Mouse (Mus musculus): ENCODE data around the gene Ankrd13c. TPM values are rescaled to one million over a fixed set of nuclear protein-coding genes. Genes with fewer than 3 reads are reported as not detected.
A peak's percentile ranks its signal among the peaks of the same experiment; 100 is the strongest.

The Ankrd13c gene
- polyA plus RNA-seq, 1 experiment from 2014 or later, result 20.3 TPM

GRCm38 (mm10) chr3:157956201-157956600 lies 9.2 kb downstream of the Ankrd13c start:
- H3K4me1 ChIP-seq, result no peaks in the 10 kb centered on the region

GRCm38 (mm10) chr3:157957320-157957719 lies 10.3 kb downstream of the Ankrd13c start:
- H3K27ac ChIP-seq, result no peak overlapping the region
- no peaks in the 10 kb centered on the region for H3K9me3 ChIP-seq
- no peak for ATAC-seq (ENCODE audit: insufficient number of reproducible peaks, insufficient read depth, low FRiP score, low TSS enrichment)
- no peak overlapping the region for H3K4me3 ChIP-seq
- no peak overlapping the region for H3K9ac ChIP-seq
- H3K36me3 ChIP-seq, result 0 out of 2 replicates have a peak, but pooled peaks cover 2% of the 10 kb centered on the region
- H3K4me2 ChIP-seq (replicated peaks), result no peak overlapping the region
- no peaks in the 10 kb centered on the region for H3K27me3 ChIP-seq
- H3K4me1 ChIP-seq, result no peaks in the 10 kb centered on the region

More at GRCm38 (mm10) chr3:157956201-157956600, 9.2 kb downstream of the Ankrd13c start:
- H3K9ac ChIP-seq, result no peak overlapping the region
- no peak overlapping the region for H3K27ac ChIP-seq
- ATAC-seq (ENCODE audit: insufficient number of reproducible peaks, insufficient read depth, low FRiP score, low TSS enrichment), result no peak
- H3K27me3 ChIP-seq, result no peaks in the 10 kb centered on the region
- no peak overlapping the region for H3K4me3 ChIP-seq
- 97% methylated on average over 3 of the region's 3 CpGs for whole genome bisulfite sequencing
- H3K36me3 ChIP-seq, result no peaks in the 10 kb centered on the region
- no peaks in the 10 kb centered on the region for H3K9me3 ChIP-seq
- H3K4me2 ChIP-seq (replicated peaks), result no peak overlapping the region

GRCm38 (mm10) chr3:157971151-157971550 lies 24.1 kb downstream of the Ankrd13c start:
- H3K9me3 ChIP-seq, result no peaks in the 10 kb centered on the region
- 93% methylated on average over 2 of the region's 2 CpGs for WGBS
- no peak overlapping the region for H3K27ac ChIP-seq
- H3K4me3 ChIP-seq, result no peak overlapping the region
- no peaks in the 10 kb centered on the region for H3K4me1 ChIP-seq
- no peaks in the 10 kb centered on the region for H3K27me3 ChIP-seq
- H3K36me3 ChIP-seq, result peaks cover 3% of the 10 kb centered on the region; the same call in 1 of the 2 replicates
- ATAC-seq (ENCODE audit: insufficient number of reproducible peaks, insufficient read depth, low FRiP score, low TSS enrichment), result no peak
- H3K4me2 ChIP-seq (replicated peaks), result no peak overlapping the region
- no peak overlapping the region for H3K9ac ChIP-seq

GRCm38 (mm10) chr3:157973236-157973635 lies 26.2 kb downstream of the Ankrd13c start:
- Histone ChIP-seq H3K27ac (no peak overlapping the region), H3K4me1 (no peaks in the 10 kb centered on the region), H3K4me2 (replicated peaks) (no peak overlapping the region), H3K9ac (no peak overlapping the region), H3K4me3 (no peak overlapping the region), H3K36me3 (peaks cover 3% of the 10 kb centered on the region; the same call in 1 of the 2 replicates), H3K27me3 (no peaks in the 10 kb centered on the region), H3K9me3 (no peaks in the 10 kb centered on the region)
- ATAC-seq (ENCODE audit: insufficient number of reproducible peaks, insufficient read depth, low FRiP score, low TSS enrichment), result no peak
- WGBS, result 99% methylated on average over 2 of the region's 2 CpGs

- no peak overlapping the region for H3K4me3 ChIP-seq
- no peaks in the 10 kb centered on the region for H3K9me3 ChIP-seq
- no peak for ATAC-seq (ENCODE audit: insufficient number of reproducible peaks, insufficient read depth, low FRiP score, low TSS enrichment)
- no peak overlapping the region for H3K27ac ChIP-seq
- no peaks in the 10 kb centered on the region for H3K4me1 ChIP-seq
- H3K9ac ChIP-seq, result no peak overlapping the region
- 0 out of 2 replicates have a peak, but pooled peaks cover 6% of the 10 kb centered on the region for H3K36me3 ChIP-seq
- H3K27me3 ChIP-seq, result no peaks in the 10 kb centered on the region
- no peak overlapping the region for H3K4me2 ChIP-seq (replicated peaks)
Measured at GRCm38 (mm10) chr3:157979619-157980018, 32.6 kb downstream of the Ankrd13c start.

- Histone ChIP-seq H3K4me3 (no peak overlapping the region), H3K4me2 (replicated peaks) (no peak overlapping the region), H3K4me1 (no peaks in the 10 kb centered on the region), H3K9ac (no peak overlapping the region), H3K36me3 (no peaks in the 10 kb centered on the region), H3K27me3 (no peaks in the 10 kb centered on the region), H3K27ac (no peak overlapping the region), H3K9me3 (no peaks in the 10 kb centered on the region)
- no peak for ATAC-seq (ENCODE audit: insufficient number of reproducible peaks, insufficient read depth, low FRiP score, low TSS enrichment)
Measured at GRCm38 (mm10) chr3:157993322-157993721, 46.3 kb downstream of the Ankrd13c start.

- no peak for ATAC-seq (ENCODE audit: insufficient number of reproducible peaks, insufficient read depth, low FRiP score, low TSS enrichment)
- WGBS, result 97% methylated on average over 2 of the region's 2 CpGs
- Histone ChIP-seq H3K9me3 (no peaks in the 10 kb centered on the region), H3K27me3 (no peaks in the 10 kb centered on the region), H3K4me1 (no peaks in the 10 kb centered on the region), H3K27ac (no peak overlapping the region), H3K4me3 (no peak overlapping the region), H3K36me3 (no peaks in the 10 kb centered on the region), H3K4me2 (replicated peaks) (no peak overlapping the region), H3K9ac (no peak overlapping the region)
Measured at GRCm38 (mm10) chr3:157995726-157996125, 48.7 kb downstream of the Ankrd13c start.

- H3K4me1 ChIP-seq, result no peaks in the 10 kb centered on the region
- no peak overlapping the region for H3K4me3 ChIP-seq
- H3K9ac ChIP-seq, result no peak overlapping the region
- no peak overlapping the region for H3K27ac ChIP-seq
- H3K4me2 ChIP-seq (replicated peaks), result no peak overlapping the region
- 61% methylated on average over 1 of the region's 1 CpGs for WGBS
- H3K36me3 ChIP-seq, result peaks cover 7% of the 10 kb centered on the region
- no peaks in the 10 kb centered on the region for H3K27me3 ChIP-seq
- no peaks in the 10 kb centered on the region for H3K9me3 ChIP-seq
- ATAC-seq (ENCODE audit: insufficient number of reproducible peaks, insufficient read depth, low FRiP score, low TSS enrichment), result no peak
Measured at GRCm38 (mm10) chr3:157998742-157999369, 51.8 kb downstream of the Ankrd13c start.

GRCm38 (mm10) chr3:158008647-158009046 lies 61.6 kb downstream of the Ankrd13c start:
- no peak overlapping the region for H3K4me2 ChIP-seq (replicated peaks)
- peaks cover 48% of the 10 kb centered on the region for H3K36me3 ChIP-seq
- no peak overlapping the region for H3K4me3 ChIP-seq
- ATAC-seq (ENCODE audit: insufficient number of reproducible peaks, insufficient read depth, low FRiP score, low TSS enrichment), result no peak
- H3K9me3 ChIP-seq, result no peaks in the 10 kb centered on the region
- no peak overlapping the region for H3K27ac ChIP-seq
- H3K27me3 ChIP-seq, result no peaks in the 10 kb centered on the region
- H3K9ac ChIP-seq, result no peak overlapping the region
- no peaks in the 10 kb centered on the region for H3K4me1 ChIP-seq
- 79% methylated on average over 1 of the region's 1 CpGs for WGBS

GRCm38 (mm10) chr3:158009762-158010320 lies 62.8 kb downstream of the Ankrd13c start:
- peaks cover 52% of the 10 kb centered on the region for H3K36me3 ChIP-seq
- no peak overlapping the region for H3K9ac ChIP-seq
- no peaks in the 10 kb centered on the region for H3K27me3 ChIP-seq
- H3K27ac ChIP-seq, result no peak overlapping the region
- no peaks in the 10 kb centered on the region for H3K9me3 ChIP-seq
- ATAC-seq (ENCODE audit: insufficient number of reproducible peaks, insufficient read depth, low FRiP score, low TSS enrichment), result no peak
- no peaks in the 10 kb centered on the region for H3K4me1 ChIP-seq
- no peak overlapping the region for H3K4me2 ChIP-seq (replicated peaks)
- 42% methylated on average over 1 of the region's 1 CpGs for WGBS
- no peak overlapping the region for H3K4me3 ChIP-seq

- peak overlapping the region; percentile 78 for H3K4me2 ChIP-seq (replicated peaks)
- no peaks in the 10 kb centered on the region for H3K27me3 ChIP-seq
- H3K36me3 ChIP-seq, result no peaks in the 10 kb centered on the region
- ATAC-seq (ENCODE audit: insufficient number of reproducible peaks, insufficient read depth, low FRiP score, low TSS enrichment), result peak; percentile 92
- peak overlapping the region; percentile 97 for H3K9ac ChIP-seq
- H3K4me1 ChIP-seq, result peaks cover 17% of the 10 kb centered on the region
- H3K9me3 ChIP-seq, result no peaks in the 10 kb centered on the region
- under 1% methylated on average over 61 of the region's 61 CpGs for WGBS
- peak overlapping the region; percentile 97 for H3K4me3 ChIP-seq
- H3K27ac ChIP-seq, result peak overlapping the region; percentile 98
Measured at GRCm38 (mm10) chr3:158031371-158031925, 84.4 kb downstream of the Ankrd13c start.

GRCm38 (mm10) chr3:158032106-158032505 lies 85.1 kb downstream of the Ankrd13c start:
- Histone ChIP-seq H3K9ac (peak overlapping the region; percentile 97), H3K36me3 (no peaks in the 10 kb centered on the region), H3K4me2 (replicated peaks) (peak overlapping the region; percentile 78), H3K9me3 (no peaks in the 10 kb centered on the region), H3K4me1 (peaks cover 17% of the 10 kb centered on the region), H3K27me3 (no peaks in the 10 kb centered on the region), H3K4me3 (peak overlapping the region; percentile 97), H3K27ac (peak overlapping the region; percentile 98)
- WGBS, result 9% methylated on average over 4 of the region's 4 CpGs
- no peak for ATAC-seq (ENCODE audit: insufficient number of reproducible peaks, insufficient read depth, low FRiP score, low TSS enrichment)

All from embryonic facial prominence, embryonic 12.5 days (tissue).